Mouse (Mus musculus): ENCODE data around the gene Orc3. TPM values are rescaled to one million over a fixed set of nuclear protein-coding genes. Genes with fewer than 3 reads are reported as not detected.
"Not testable (repeated sequence)": the region's sequence is repeated elsewhere in the genome, so short reads cannot be mapped to it uniquely, and the experiment has no call there.

The Orc3 gene
- polyA plus RNA-seq, 1 experiment from 2014 or later: 89.3 TPM

- Histone ChIP-seq H3K4me2 (ENCODE audit: low read length) (peak overlapping the region; percentile 82), H3K27ac (ENCODE audit: low read depth) (no peak overlapping the region), H3K4me3 (ENCODE audit: low read depth, low read length) (peak overlapping the region; percentile 78), H3K9me3 (ENCODE audit: control insufficient read depth, low read length) (no peaks in the 10 kb centered on the region), H3K27me3 (replicated peaks; ENCODE audit: control insufficient read depth, insufficient read depth, low read length) (no peaks in the 10 kb centered on the region), H3K9ac (ENCODE audit: low read length) (peak overlapping the region; percentile 65), H3K36me3 (ENCODE audit: control insufficient read depth, insufficient read depth, low read length) (peaks cover 16% of the 10 kb centered on the region; the same call in 1 of the 2 replicates), H3K4me1 (replicated peaks; ENCODE audit: control insufficient read depth, insufficient read depth, low read length) (peaks cover 15% of the 10 kb centered on the region)
- no peak for ATAC-seq (replicated peaks; ENCODE audit: low FRiP score, low TSS enrichment, low read depth)
- peak; percentile 53 for DNase-seq (ENCODE audit: low spot score)
- WGBS: 70% methylated on average over 6 of the region's 6 CpGs
These were observed 1.1 kb downstream of the Orc3 start for GRCm38 (mm10) chr4:34613571-34614145.

- H3K27ac ChIP-seq (ENCODE audit: low read depth): no peak overlapping the region
- H3K4me2 ChIP-seq (ENCODE audit: low read length): no peak overlapping the region
- H3K9ac ChIP-seq (ENCODE audit: low read length): no peak overlapping the region
- no peaks in the 10 kb centered on the region for H3K4me1 ChIP-seq (replicated peaks; ENCODE audit: control insufficient read depth, insufficient read depth, low read length)
- no peaks in the 10 kb centered on the region for H3K9me3 ChIP-seq (ENCODE audit: control insufficient read depth, low read length)
- WGBS: 97% methylated on average over 10 of the region's 10 CpGs
- DNase-seq (ENCODE audit: low spot score) (no peak), ATAC-seq (replicated peaks; ENCODE audit: low FRiP score, low TSS enrichment, low read depth) (no peak)
- H3K36me3 ChIP-seq (ENCODE audit: control insufficient read depth, insufficient read depth, low read length): peaks cover 59% of the 10 kb centered on the region
- no peaks in the 10 kb centered on the region for H3K27me3 ChIP-seq (replicated peaks; ENCODE audit: control insufficient read depth, insufficient read depth, low read length)
- no peak overlapping the region for H3K4me3 ChIP-seq (ENCODE audit: low read depth, low read length)
These were observed 8.1 kb downstream of the Orc3 start for GRCm38 (mm10) chr4:34606658-34607057.

- 97% methylated on average over 6 of the region's 6 CpGs for WGBS
- Histone ChIP-seq H3K4me2 (ENCODE audit: low read length) (no peak overlapping the region), H3K27ac (ENCODE audit: low read depth) (no peak overlapping the region), H3K9ac (ENCODE audit: low read length) (no peak overlapping the region), H3K36me3 (ENCODE audit: control insufficient read depth, insufficient read depth, low read length) (peaks cover 74% of the 10 kb centered on the region), H3K4me3 (ENCODE audit: low read depth, low read length) (no peak overlapping the region), H3K9me3 (ENCODE audit: control insufficient read depth, low read length) (no peaks in the 10 kb centered on the region), H3K4me1 (replicated peaks; ENCODE audit: control insufficient read depth, insufficient read depth, low read length) (no peaks in the 10 kb centered on the region), H3K27me3 (replicated peaks; ENCODE audit: control insufficient read depth, insufficient read depth, low read length) (no peaks in the 10 kb centered on the region)
- DNase-seq (ENCODE audit: low spot score) (no peak), ATAC-seq (replicated peaks; ENCODE audit: low FRiP score, low TSS enrichment, low read depth) (no peak)
These were observed 11.6 kb downstream of the Orc3 start for GRCm38 (mm10) chr4:34603123-34603522.

- Histone ChIP-seq H3K4me2 (ENCODE audit: low read length) (no peak overlapping the region), H3K4me3 (ENCODE audit: low read depth, low read length) (no peak overlapping the region), H3K4me1 (replicated peaks; ENCODE audit: control insufficient read depth, insufficient read depth, low read length) (no peaks in the 10 kb centered on the region), H3K27ac (ENCODE audit: low read depth) (no peak overlapping the region), H3K9ac (ENCODE audit: low read length) (no peak overlapping the region), H3K36me3 (ENCODE audit: control insufficient read depth, insufficient read depth, low read length) (peaks cover 68% of the 10 kb centered on the region), H3K27me3 (replicated peaks; ENCODE audit: control insufficient read depth, insufficient read depth, low read length) (no peaks in the 10 kb centered on the region), H3K9me3 (ENCODE audit: control insufficient read depth, low read length) (no peaks in the 10 kb centered on the region)
- 75% methylated on average over 7 of the region's 7 CpGs for WGBS
- no peak for DNase-seq (ENCODE audit: low spot score)
- ATAC-seq (replicated peaks; ENCODE audit: low FRiP score, low TSS enrichment, low read depth): no peak
These were observed 29.7 kb downstream of the Orc3 start for GRCm38 (mm10) chr4:34584871-34585607.

GRCm38 (mm10) chr4:34583427-34583826 lies 31.3 kb downstream of the Orc3 start:
- Histone ChIP-seq H3K9ac (ENCODE audit: low read length) (no peak overlapping the region), H3K4me1 (replicated peaks; ENCODE audit: control insufficient read depth, insufficient read depth, low read length) (no peaks in the 10 kb centered on the region), H3K4me2 (ENCODE audit: low read length) (no peak overlapping the region), H3K27ac (ENCODE audit: low read depth) (no peak overlapping the region), H3K36me3 (ENCODE audit: control insufficient read depth, insufficient read depth, low read length) (peaks cover 78% of the 10 kb centered on the region), H3K4me3 (ENCODE audit: low read depth, low read length) (no peak overlapping the region), H3K9me3 (ENCODE audit: control insufficient read depth, low read length) (no peaks in the 10 kb centered on the region), H3K27me3 (replicated peaks; ENCODE audit: control insufficient read depth, insufficient read depth, low read length) (no peaks in the 10 kb centered on the region)
- 91% methylated on average over 3 of the region's 3 CpGs for WGBS
- DNase-seq (ENCODE audit: low spot score): no peak
- ATAC-seq (replicated peaks; ENCODE audit: low FRiP score, low TSS enrichment, low read depth): no peak

- DNase-seq (ENCODE audit: low spot score): no peak
- ATAC-seq (replicated peaks; ENCODE audit: low FRiP score, low TSS enrichment, low read depth): no peak
- no peak overlapping the region for H3K27ac ChIP-seq (ENCODE audit: low read depth)
- H3K4me3 ChIP-seq (ENCODE audit: low read depth, low read length): no peak overlapping the region
- no peak overlapping the region for H3K4me2 ChIP-seq (ENCODE audit: low read length)
- no peak overlapping the region for H3K9ac ChIP-seq (ENCODE audit: low read length)
- H3K36me3 ChIP-seq (ENCODE audit: control insufficient read depth, insufficient read depth, low read length): peaks cover 86% of the 10 kb centered on the region
- 82% methylated on average over 5 of the region's 5 CpGs for WGBS
- H3K27me3 ChIP-seq (replicated peaks; ENCODE audit: control insufficient read depth, insufficient read depth, low read length): no peaks in the 10 kb centered on the region
- H3K9me3 ChIP-seq (ENCODE audit: control insufficient read depth, low read length): no peaks in the 10 kb centered on the region
- no peaks in the 10 kb centered on the region for H3K4me1 ChIP-seq (replicated peaks; ENCODE audit: control insufficient read depth, insufficient read depth, low read length)
These were observed 32.3 kb downstream of the Orc3 start for GRCm38 (mm10) chr4:34582476-34582875.

- no peak overlapping the region for H3K9ac ChIP-seq (ENCODE audit: low read length)
- H3K9me3 ChIP-seq (ENCODE audit: control insufficient read depth, low read length): no peaks in the 10 kb centered on the region
- H3K4me3 ChIP-seq (ENCODE audit: low read depth, low read length): no peak overlapping the region
- 63% methylated on average over 7 of the region's 7 CpGs for WGBS
- H3K4me1 ChIP-seq (replicated peaks; ENCODE audit: control insufficient read depth, insufficient read depth, low read length): no peaks in the 10 kb centered on the region
- no peaks in the 10 kb centered on the region for H3K27me3 ChIP-seq (replicated peaks; ENCODE audit: control insufficient read depth, insufficient read depth, low read length)
- ATAC-seq (replicated peaks; ENCODE audit: low FRiP score, low TSS enrichment, low read depth) (no peak), DNase-seq (ENCODE audit: low spot score) (no peak)
- H3K4me2 ChIP-seq (ENCODE audit: low read length): no peak overlapping the region
- H3K36me3 ChIP-seq (ENCODE audit: control insufficient read depth, insufficient read depth, low read length): peaks cover 86% of the 10 kb centered on the region
- no peak overlapping the region for H3K27ac ChIP-seq (ENCODE audit: low read depth)
These were observed 32.8 kb downstream of the Orc3 start for GRCm38 (mm10) chr4:34581990-34582389.

GRCm38 (mm10) chr4:34581489-34581888 lies 33.3 kb downstream of the Orc3 start:
- ATAC-seq (replicated peaks; ENCODE audit: low FRiP score, low TSS enrichment, low read depth); H3K9me3 ChIP-seq (ENCODE audit: control insufficient read depth, low read length); H3K4me1 ChIP-seq (replicated peaks; ENCODE audit: control insufficient read depth, insufficient read depth, low read length); H3K4me2 ChIP-seq (ENCODE audit: low read length); H3K4me3 ChIP-seq (ENCODE audit: low read depth, low read length); H3K27me3 ChIP-seq (replicated peaks; ENCODE audit: control insufficient read depth, insufficient read depth, low read length); H3K9ac ChIP-seq (ENCODE audit: low read length); H3K27ac ChIP-seq (ENCODE audit: low read depth); DNase-seq (ENCODE audit: low spot score): not testable (repeated sequence)
- peaks cover 88% of the 10 kb centered on the region for H3K36me3 ChIP-seq (ENCODE audit: control insufficient read depth, insufficient read depth, low read length)
- WGBS: 88% methylated on average over 1 of the region's 1 CpGs

- no peak overlapping the region for H3K4me2 ChIP-seq (ENCODE audit: low read length)
These were observed 35.5 kb downstream of the Orc3 start for GRCm38 (mm10) chr4:34579215-34579614.

More at GRCm38 (mm10) chr4:34579215-34579614, 35.5 kb downstream of the Orc3 start:
- Histone ChIP-seq H3K9me3 (ENCODE audit: control insufficient read depth, low read length) (no peaks in the 10 kb centered on the region), H3K4me1 (replicated peaks; ENCODE audit: control insufficient read depth, insufficient read depth, low read length) (no peaks in the 10 kb centered on the region), H3K36me3 (ENCODE audit: control insufficient read depth, insufficient read depth, low read length) (peaks cover 93% of the 10 kb centered on the region), H3K9ac (ENCODE audit: low read length) (no peak overlapping the region), H3K4me3 (ENCODE audit: low read depth, low read length) (no peak overlapping the region), H3K27me3 (replicated peaks; ENCODE audit: control insufficient read depth, insufficient read depth, low read length) (no peaks in the 10 kb centered on the region), H3K27ac (ENCODE audit: low read depth) (no peak overlapping the region)
- 76% methylated on average over 1 of the region's 1 CpGs for WGBS
- DNase-seq (ENCODE audit: low spot score) (no peak), ATAC-seq (replicated peaks; ENCODE audit: low FRiP score, low TSS enrichment, low read depth) (no peak)

All from intestine, embryonic 14.5 days (tissue).